Mouse (Mus musculus): ENCODE measurements around the gene Vgf. TPM values are rescaled to one million over a fixed set of nuclear protein-coding genes. Genes with fewer than 3 reads are reported as not detected.

The Vgf gene
- polyA plus RNA-seq (2016; fragmentation: Nextera tagmentation; extraction: Ambion mirVana), result 0.35 TPM in 1 of 2 replicates, not detected in the other

GRCm38 (mm10) chr5:137026092-137026491 lies at the start of gene Vgf:
Gene Vgf, plus strand, starts transcription at chr5:137026392.
- H3K4me3 ChIP-seq, result peak within 1 kb of the TSS; percentile 14
- DNase-seq (ENCODE audit: extremely low spot score, low spot score), result no peak
- H3K4me1 ChIP-seq, result peaks cover 39% of the 10 kb centered on the region
- WGBS, result 45% methylated on average over 4 of the region's 4 CpGs
- no peaks in the 10 kb centered on the region for H3K36me3 ChIP-seq (replicated peaks)
- H3K27me3 ChIP-seq (ENCODE audit: poor library complexity, severe bottlenecking), result peaks cover 74% of the 10 kb centered on the region
- no peaks in the 10 kb centered on the region for H3K9me3 ChIP-seq
- no peak within 1 kb of the TSS for H3K27ac ChIP-seq

GRCm38 (mm10) chr5:136977769-136978168 lies 48.4 kb upstream of the Vgf start:
- WGBS, result 83% methylated on average over 4 of the region's 4 CpGs
- H3K27ac ChIP-seq, result no peak overlapping the region
- DNase-seq (ENCODE audit: extremely low spot score, low spot score), result no peak
- no peaks in the 10 kb centered on the region for H3K9me3 ChIP-seq
- no peak overlapping the region for H3K4me3 ChIP-seq
- peaks cover 31% of the 10 kb centered on the region for H3K36me3 ChIP-seq (replicated peaks)
- no peaks in the 10 kb centered on the region for H3K27me3 ChIP-seq (ENCODE audit: poor library complexity, severe bottlenecking)
- H3K4me1 ChIP-seq, result no peaks in the 10 kb centered on the region

GRCm38 (mm10) chr5:136979762-136980161 lies 46.4 kb upstream of the Vgf start:
- no peaks in the 10 kb centered on the region for H3K9me3 ChIP-seq
- H3K36me3 ChIP-seq (replicated peaks), result peaks cover 42% of the 10 kb centered on the region
- DNase-seq (ENCODE audit: extremely low spot score, low spot score), result no peak
- H3K27me3 ChIP-seq (ENCODE audit: poor library complexity, severe bottlenecking), result no peaks in the 10 kb centered on the region
- no peak overlapping the region for H3K27ac ChIP-seq
- H3K4me1 ChIP-seq, result no peaks in the 10 kb centered on the region
- WGBS, result 85% methylated on average over 2 of the region's 2 CpGs
- H3K4me3 ChIP-seq, result no peak overlapping the region

- Histone ChIP-seq H3K36me3 (replicated peaks) (peaks cover 43% of the 10 kb centered on the region), H3K4me3 (no peak overlapping the region), H3K9me3 (no peaks in the 10 kb centered on the region), H3K27ac (no peak overlapping the region), H3K4me1 (peaks cover 6% of the 10 kb centered on the region), H3K27me3 (ENCODE audit: poor library complexity, severe bottlenecking) (no peaks in the 10 kb centered on the region)
- no peak for DNase-seq (ENCODE audit: extremely low spot score, low spot score)
- 93% methylated on average over 8 of the region's 8 CpGs for WGBS
Observed at GRCm38 (mm10) chr5:136980974-136981373, 45.2 kb upstream of the Vgf start.

- DNase-seq (ENCODE audit: extremely low spot score, low spot score), result no peak
- Histone ChIP-seq H3K27me3 (ENCODE audit: poor library complexity, severe bottlenecking) (no peaks in the 10 kb centered on the region), H3K27ac (no peak overlapping the region), H3K36me3 (replicated peaks) (peaks cover 43% of the 10 kb centered on the region), H3K9me3 (no peaks in the 10 kb centered on the region), H3K4me3 (no peak overlapping the region), H3K4me1 (peaks cover 12% of the 10 kb centered on the region)
- WGBS, result 50% methylated on average over 15 of the region's 16 CpGs
Observed at GRCm38 (mm10) chr5:136982338-136982930, 43.8 kb upstream of the Vgf start.

- H3K4me1 ChIP-seq, result peaks cover 26% of the 10 kb centered on the region
- no peaks in the 10 kb centered on the region for H3K27me3 ChIP-seq (ENCODE audit: poor library complexity, severe bottlenecking)
- no peak for DNase-seq (ENCODE audit: extremely low spot score, low spot score)
- no peaks in the 10 kb centered on the region for H3K9me3 ChIP-seq
- peaks cover 51% of the 10 kb centered on the region for H3K36me3 ChIP-seq (replicated peaks)
- WGBS, result 52% methylated on average over 14 of the region's 14 CpGs
- no peak overlapping the region for H3K27ac ChIP-seq
- no peak overlapping the region for H3K4me3 ChIP-seq
Observed at GRCm38 (mm10) chr5:136984828-136985227, 41.4 kb upstream of the Vgf start.

- Histone ChIP-seq H3K4me1 (peaks cover 26% of the 10 kb centered on the region), H3K4me3 (peak within 1 kb of the TSS; percentile 91), H3K27me3 (ENCODE audit: poor library complexity, severe bottlenecking) (no peaks in the 10 kb centered on the region), H3K9me3 (no peaks in the 10 kb centered on the region), H3K27ac (peak within 1 kb of the TSS; percentile 100), H3K36me3 (replicated peaks) (peaks cover 54% of the 10 kb centered on the region)
- peak; percentile 96 for DNase-seq (ENCODE audit: extremely low spot score, low spot score)
- WGBS, result under 1% methylated on average over 26 of the region's 26 CpGs
Observed at GRCm38 (mm10) chr5:136986695-136987137, 39.5 kb upstream of the Vgf start, which contains the start of gene Plod3. Gene Plod3, plus strand, starts transcription at chr5:136987019.

GRCm38 (mm10) chr5:136987138-136987933 lies 38.9 kb upstream of the Vgf start:
- peaks cover 54% of the 10 kb centered on the region for H3K36me3 ChIP-seq (replicated peaks)
- WGBS, result under 1% methylated on average over 67 of the region's 67 CpGs
- no peaks in the 10 kb centered on the region for H3K27me3 ChIP-seq (ENCODE audit: poor library complexity, severe bottlenecking)
- H3K27ac ChIP-seq, result peak overlapping the region; percentile 100
- no peaks in the 10 kb centered on the region for H3K9me3 ChIP-seq
- DNase-seq (ENCODE audit: extremely low spot score, low spot score), result peak; percentile 79
- peaks cover 26% of the 10 kb centered on the region for H3K4me1 ChIP-seq
- peak overlapping the region; percentile 91 for H3K4me3 ChIP-seq

GRCm38 (mm10) chr5:136987934-136988271 lies 38.3 kb upstream of the Vgf start, which contains the start of gene Znhit1:
Gene Znhit1, minus strand, starts transcription at chr5:136988021.
- Histone ChIP-seq H3K27ac (peak within 1 kb of the TSS; percentile 100), H3K4me3 (peak within 1 kb of the TSS; percentile 91), H3K9me3 (no peaks in the 10 kb centered on the region), H3K27me3 (ENCODE audit: poor library complexity, severe bottlenecking) (no peaks in the 10 kb centered on the region), H3K36me3 (replicated peaks) (peaks cover 58% of the 10 kb centered on the region), H3K4me1 (peaks cover 26% of the 10 kb centered on the region)
- no peak for DNase-seq (ENCODE audit: extremely low spot score, low spot score)
- 12% methylated on average over 12 of the region's 12 CpGs for WGBS

- WGBS, result 86% methylated on average over 7 of the region's 7 CpGs
- Histone ChIP-seq H3K27ac (peak overlapping the region; percentile 100; the same call in 1 of the 2 replicates), H3K4me1 (peaks cover 26% of the 10 kb centered on the region), H3K4me3 (peak overlapping the region; percentile 91), H3K9me3 (no peaks in the 10 kb centered on the region), H3K27me3 (ENCODE audit: poor library complexity, severe bottlenecking) (no peaks in the 10 kb centered on the region), H3K36me3 (replicated peaks) (peaks cover 61% of the 10 kb centered on the region)
- no peak for DNase-seq (ENCODE audit: extremely low spot score, low spot score)
Observed at GRCm38 (mm10) chr5:136988420-136988819, 37.8 kb upstream of the Vgf start.

- no peak for DNase-seq (ENCODE audit: extremely low spot score, low spot score)
- peaks cover 65% of the 10 kb centered on the region for H3K36me3 ChIP-seq (replicated peaks)
- WGBS, result 93% methylated on average over 6 of the region's 6 CpGs
- peaks cover 26% of the 10 kb centered on the region for H3K4me1 ChIP-seq
- H3K27ac ChIP-seq, result no peak overlapping the region
- H3K9me3 ChIP-seq, result no peaks in the 10 kb centered on the region
- no peaks in the 10 kb centered on the region for H3K27me3 ChIP-seq (ENCODE audit: poor library complexity, severe bottlenecking)
- H3K4me3 ChIP-seq, result no peak overlapping the region
Observed at GRCm38 (mm10) chr5:136989801-136990200, 36.4 kb upstream of the Vgf start.

GRCm38 (mm10) chr5:136999449-136999848 lies 26.7 kb upstream of the Vgf start:
- DNase-seq (ENCODE audit: extremely low spot score, low spot score), result no peak
- Histone ChIP-seq H3K4me1 (peaks cover 19% of the 10 kb centered on the region), H3K27ac (no peak overlapping the region), H3K9me3 (no peaks in the 10 kb centered on the region), H3K36me3 (replicated peaks) (peaks cover 22% of the 10 kb centered on the region), H3K27me3 (ENCODE audit: poor library complexity, severe bottlenecking) (no peaks in the 10 kb centered on the region), H3K4me3 (no peak overlapping the region)
- WGBS, result 80% methylated on average over 5 of the region's 5 CpGs

GRCm38 (mm10) chr5:137000612-137001011 lies 25.6 kb upstream of the Vgf start:
- Histone ChIP-seq H3K4me1 (peaks cover 19% of the 10 kb centered on the region), H3K9me3 (no peaks in the 10 kb centered on the region), H3K27ac (no peak overlapping the region), H3K27me3 (ENCODE audit: poor library complexity, severe bottlenecking) (no peaks in the 10 kb centered on the region), H3K4me3 (no peak overlapping the region), H3K36me3 (replicated peaks) (peaks cover 10% of the 10 kb centered on the region)
- 83% methylated on average over 2 of the region's 2 CpGs for WGBS
- peak; percentile 24 for DNase-seq (ENCODE audit: extremely low spot score, low spot score)

All from forebrain, embryonic 10.5 days (tissue).